8 mouse cellular contexts compared by ENCODE assay signal in the genomic region with DNA sequence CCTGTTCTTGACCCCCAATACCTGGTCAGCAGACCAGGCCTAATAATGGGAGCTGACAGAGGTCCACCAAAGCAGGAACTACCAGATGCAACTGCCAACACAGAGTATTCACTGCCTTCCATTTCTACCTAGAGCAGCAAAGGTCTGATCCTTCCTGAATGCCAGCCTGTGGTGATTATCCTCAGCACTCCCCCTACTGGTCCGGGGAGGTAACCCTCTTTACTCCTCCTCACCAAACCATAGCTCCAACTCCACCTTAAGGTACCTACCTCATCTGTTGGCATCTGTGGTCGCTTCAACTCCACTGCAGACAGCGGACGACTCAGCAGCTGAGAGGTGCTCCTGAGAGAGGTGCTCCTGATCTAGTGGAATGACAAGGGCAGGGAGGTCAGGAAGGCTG. TPM values are rescaled to one million over a fixed set of nuclear protein-coding genes. Genes with fewer than 3 reads are reported as not detected.
DNase-seq lines count a peak whose midpoint lies in the region; ATAC-seq and TF ChIP-seq lines count a peak whose summit lies in the region.

No protein-coding gene starts in this region.

- intact Hi-C loops in gastrocnemius, postnatal 36 days (cut with DNase I), result loop anchor here (5.0 kb wide), 3 partner anchors 38 to 203 kb away; a partner anchor contains a TSS

- peaks cover 23% of the 10 kb centered on the region for H3K79me2 ChIP-seq in CH12.LX (replicated peaks; ENCODE audit: control insufficient read depth, extremely low read depth, insufficient read depth, poor library complexity, severe bottlenecking)

- TF ChIP-seq RAD21 in CH12.LX (IDR thresholded peaks at IDR 0.05; ENCODE audit: low read depth, low read length), result peak; percentile 54

- peaks cover 65 to 88% of the 10 kb centered on the region in 2 experiments for H3K36me3 ChIP-seq in CH12.LX (replicated peaks in 1 of 2; ENCODE audit: control insufficient read depth in 1 of 2, insufficient read depth in 1 of 2, low read length in 1 of 2)
- H3K36me3 ChIP-seq in forebrain, postnatal 0 days (ENCODE audit: insufficient read depth), result peaks cover 60% of the 10 kb centered on the region
- H3K36me3 ChIP-seq in spleen, adult 2 months (ENCODE audit: control insufficient read depth, insufficient read depth, low read length), result peaks cover 29% of the 10 kb centered on the region

- H3K9ac ChIP-seq in CH12.LX (ENCODE audit: insufficient read depth, low read depth), result no peak overlapping the region
- H3K9ac ChIP-seq in forebrain, postnatal 0 days, result no peak overlapping the region

- H3K27me3 ChIP-seq in CH12.LX (replicated peaks), result no peaks in the 10 kb centered on the region
- H3K27me3 ChIP-seq in forebrain, postnatal 0 days (ENCODE audit: insufficient read depth, low read length), result no peaks in the 10 kb centered on the region
- H3K27me3 ChIP-seq in spleen, adult 2 months (ENCODE audit: control insufficient read depth, insufficient read depth, low read length), result no peaks in the 10 kb centered on the region

- dilution Hi-C loops in CH12.LX (cut with MboI; ENCODE audit: extremely low pct_ligation_motif_present, extremely low pct_unique_long_range_greater_than_20kb, low sequenced_read_pairs), result no loop called here

- H3K4me3 ChIP-seq in CH12.LX (replicated peaks in 1 of 3; ENCODE audit: low read depth in 2 of 3, low read length in 2 of 3, poor library complexity in 1 of 3), result no peak overlapping the region
- H3K4me3 ChIP-seq in forebrain, postnatal 0 days (ENCODE audit: low read depth, low read length), result no peak overlapping the region
- H3K4me3 ChIP-seq in spleen, adult 2 months (ENCODE audit: extremely low read depth, insufficient read depth, insufficient read length), result no peak overlapping the region

- peak; percentile 62 for DNase-seq in gastrocnemius, adult 18-20 months (ENCODE audit: low spot score)
- no peak for DNase-seq in gastrocnemius, postnatal 36 days
- DNase-seq in CH12.LX (ENCODE audit: extremely low read depth), result peak; percentile 91
- peak; percentile 56 for DNase-seq in brain, embryonic 14.5 days (ENCODE audit: low read depth)
- peak; percentile 39 for DNase-seq in forebrain, postnatal 0 days
- DNase-seq in kidney, adult 8-10 months, result peak; percentile 35 to 63
- DNase-seq in lung, postnatal 10 days, result peak; percentile 78
- peak; percentile 47 to 56 for DNase-seq in spleen, adult 2 months (ENCODE audit: low read depth in 1 of 2, low spot score in 2 of 2)

- no peak overlapping the region for H3K4me2 ChIP-seq in CH12.LX (ENCODE audit: insufficient read depth, low read depth, poor library complexity, severe bottlenecking)
- no peak overlapping the region for H3K4me2 ChIP-seq in forebrain, postnatal 0 days (ENCODE audit: low read depth)

- in situ Hi-C loops in CH12.LX (cut with MboI; ENCODE audit: low pct_ligation_motif_present, low pct_unique_long_range_greater_than_20kb, low sequenced_read_pairs), result loop anchor here (10.0 kb wide), 1 partner anchor 121 kb away; no protein-coding TSS in a partner anchor

- H3K9me3 ChIP-seq in CH12.LX (replicated peaks; ENCODE audit: low read length), result no peaks in the 10 kb centered on the region
- no peaks in the 10 kb centered on the region for H3K9me3 ChIP-seq in forebrain, postnatal 0 days (ENCODE audit: low read length)

- ATAC-seq in forebrain, postnatal 0 days, result no peak

- WGBS in forebrain, postnatal 0 days, result 54% methylated on average over 4 of the region's 4 CpGs
- WGBS in spleen, adult 2 months, result 30% methylated on average over 4 of the region's 4 CpGs

- no peak overlapping the region for H3K27ac ChIP-seq in CH12.LX (ENCODE audit: insufficient read depth, low read depth)
- H3K27ac ChIP-seq in forebrain, postnatal 0 days (ENCODE audit: low read depth, low read length), result no peak overlapping the region
- H3K27ac ChIP-seq in spleen, adult 2 months (ENCODE audit: insufficient read depth, low read length), result no peak overlapping the region

- 0 out of 2 replicates have a peak, but pooled peaks have one; percentile 19 for TF ChIP-seq POLR2A in CH12.LX (IDR thresholded peaks at IDR 0.05; ENCODE audit: low read depth, low read length)
- TF ChIP-seq POLR2A in brain, embryonic 14.5 days (IDR thresholded peaks at IDR 0.05; ENCODE audit: borderline replicate concordance, extremely low read depth, insufficient read depth, insufficient read length, poor library complexity, severe bottlenecking), result no peak
- TF ChIP-seq POLR2A in spleen, adult 2 months (IDR thresholded peaks at IDR 0.05; ENCODE audit: low read depth, low read length), result no peak

- no peak for TF ChIP-seq EP300 in CH12.LX (IDR thresholded peaks at IDR 0.05; ENCODE audit: low read length)

- peak; percentile 79 to 92 for TF ChIP-seq CTCF in CH12.LX (conservative IDR thresholded peaks at IDR 0.05 in 1 of 2, IDR thresholded peaks at IDR 0.05 in 1 of 2; ENCODE audit: low read depth in 2 of 2, low read length in 2 of 2)
- peak; percentile 69; the same call in 1 of the 2 replicates for TF ChIP-seq CTCF in brain, embryonic 14.5 days (IDR thresholded peaks at IDR 0.05; ENCODE audit: borderline replicate concordance, extremely low read depth, insufficient read depth, insufficient read length)
- TF ChIP-seq CTCF in forebrain, postnatal 0 days (IDR thresholded peaks at IDR 0.05; ENCODE audit: low read depth), result peak; percentile 77
- peak; percentile 56; the same call in 1 of the 2 replicates for TF ChIP-seq CTCF in spleen, adult 2 months (IDR thresholded peaks at IDR 0.05; ENCODE audit: extremely low read depth, insufficient read depth, insufficient read length, insufficient replicate concordance)

- peaks cover 10 to 69% of the 10 kb centered on the region in 2 experiments for H3K4me1 ChIP-seq in CH12.LX (ENCODE audit: control insufficient read depth in 1 of 2, insufficient read depth in 2 of 2)
- H3K4me1 ChIP-seq in forebrain, postnatal 0 days (ENCODE audit: insufficient read depth), result peaks cover 10% of the 10 kb centered on the region; the same call in 1 of the 2 replicates
- H3K4me1 ChIP-seq in spleen, adult 2 months (ENCODE audit: control insufficient read depth, insufficient read depth, insufficient read length), result peaks cover 2% of the 10 kb centered on the region; the same call in 1 of the 2 replicates

TF ChIP-seq in CH12.LX, 34 proteins besides CTCF, POLR2A, EP300 and RAD21:
- TF ChIP-seq ELF1 (IDR thresholded peaks at IDR 0.05; ENCODE audit: low read depth, low read length) (peak; percentile 15; the same call in 1 of the 2 replicates), SMC3 (IDR thresholded peaks at IDR 0.05; ENCODE audit: low read depth, low read length) (peak; percentile 34), UBTF (IDR thresholded peaks at IDR 0.05; ENCODE audit: low read depth, low read length) (no peak)

RNA-seq across cellular contexts. Expression of a gene that starts 6.7 kb away (rescaled TPM):
- total RNA-seq in gastrocnemius, adult 18-20 months (2021), result 10 to 100 TPM; 13.1 to 20.4 TPM
- total RNA-seq in gastrocnemius, postnatal 36 days (2021), result 10 to 100 TPM; 12.7 to 29.6 TPM
- 571 and 589 TPM in 2 replicates for total RNA-seq in CH12.LX (2012; rRNA removed)
- total RNA-seq in CH12.LX (2014; rRNA removed), result 281 and 297 TPM in 2 replicates
- polyA plus RNA-seq in CH12.LX (2012; ENCODE audit: insufficient read length, low read depth), result 33.9 and 35.0 TPM in 2 replicates
- polyA plus RNA-seq in brain, embryonic 14.5 days (2012; rRNA removed), result 462 and 655 TPM in 2 replicates
- total RNA-seq in forebrain, postnatal 0 days (2014; rRNA removed), result 75.2 and 170 TPM in 2 replicates
- 63.5 and 75.3 TPM in 2 replicates for polyA plus RNA-seq in forebrain, postnatal 0 days (2015; fragmentation: Nextera tagmentation; extraction: Ambion mirVana)
- 249 and 253 TPM in 2 replicates for polyA plus RNA-seq in spleen, adult 2 months (2012; rRNA removed)

RNA-seq across cellular contexts. Expression of a gene that starts 40.2 kb away (rescaled TPM):
- total RNA-seq in gastrocnemius, adult 18-20 months (2021), result 10 to 100 TPM; 49.4 to 53.7 TPM
- 10 to 100 TPM; 42.7 to 50.3 TPM for total RNA-seq in gastrocnemius, postnatal 36 days (2021)
- 8.2 and 8.6 TPM in 2 replicates for total RNA-seq in CH12.LX (2012; rRNA removed)
- 4.3 and 6.7 TPM in 2 replicates for total RNA-seq in CH12.LX (2014; rRNA removed)
- polyA plus RNA-seq in CH12.LX (2012; ENCODE audit: insufficient read length, low read depth), result 30.7 and 31.9 TPM in 2 replicates
- 42.5 and 48.8 TPM in 2 replicates for polyA plus RNA-seq in brain, embryonic 14.5 days (2012; rRNA removed)
- 9.9 and 13.2 TPM in 2 replicates for total RNA-seq in forebrain, postnatal 0 days (2014; rRNA removed)
- 8.4 and 10.2 TPM in 2 replicates for polyA plus RNA-seq in forebrain, postnatal 0 days (2015; fragmentation: Nextera tagmentation; extraction: Ambion mirVana)
- 70.2 and 71.8 TPM in 2 replicates for polyA plus RNA-seq in spleen, adult 2 months (2012; rRNA removed)

RNA-seq across cellular contexts. Expression of a gene that starts 40.6 kb away (rescaled TPM):
- under 1 TPM in 1 of 2 experiments, not detected in 1; 0.57 TPM for total RNA-seq in gastrocnemius, adult 18-20 months (2021)
- 1 to 10 TPM in 1 of 2 experiments, not detected in 1; 1.6 TPM for total RNA-seq in gastrocnemius, postnatal 36 days (2021)
- not detected in 2 replicates for total RNA-seq in CH12.LX (2012; rRNA removed)
- total RNA-seq in CH12.LX (2014; rRNA removed), result not detected in 2 replicates
- polyA plus RNA-seq in CH12.LX (2012; ENCODE audit: insufficient read length, low read depth), result not detected in 2 replicates
- not detected in 2 replicates for polyA plus RNA-seq in brain, embryonic 14.5 days (2012; rRNA removed)
- not detected in 2 replicates for total RNA-seq in forebrain, postnatal 0 days (2014; rRNA removed)
- polyA plus RNA-seq in forebrain, postnatal 0 days (2015; fragmentation: Nextera tagmentation; extraction: Ambion mirVana), result 0.74 TPM in 1 of 2 replicates, not detected in the other
- polyA plus RNA-seq in spleen, adult 2 months (2012; rRNA removed), result not detected in 2 replicates

RNA-seq across cellular contexts. Expression of a gene that starts 56.5 kb away (rescaled TPM):
- 10 to 100 TPM; 72.7 to 73.2 TPM for total RNA-seq in gastrocnemius, adult 18-20 months (2021)
- 10 to 100 TPM; 57.9 to 72.7 TPM for total RNA-seq in gastrocnemius, postnatal 36 days (2021)
- total RNA-seq in CH12.LX (2012; rRNA removed) (2.7 and 8.5 TPM in 2 replicates), CH12.LX (2014; rRNA removed) (3.6 and 4.5 TPM in 2 replicates)
- polyA plus RNA-seq in CH12.LX (2012; ENCODE audit: insufficient read length, low read depth), result 7.6 and 9.7 TPM in 2 replicates
- 46.2 and 48.4 TPM in 2 replicates for polyA plus RNA-seq in brain, embryonic 14.5 days (2012; rRNA removed)
- 42.6 and 47.1 TPM in 2 replicates for total RNA-seq in forebrain, postnatal 0 days (2014; rRNA removed)
- polyA plus RNA-seq in forebrain, postnatal 0 days (2015; fragmentation: Nextera tagmentation; extraction: Ambion mirVana), result 33.5 and 36.9 TPM in 2 replicates
- 29.6 and 34.9 TPM in 2 replicates for polyA plus RNA-seq in spleen, adult 2 months (2012; rRNA removed)

Comparison
In these comparisons a context has a peak if more than half of its experiments do, and no peak if none do; other contexts are left out.
1. DNase-seq: peak in gastrocnemius, adult 18-20 months (single experiment), CH12.LX (single experiment), brain, embryonic 14.5 days (single experiment), forebrain, postnatal 0 days (single experiment), kidney, adult 8-10 months (2 of 2), lung, postnatal 10 days (single experiment) and spleen, adult 2 months (2 of 2); none in gastrocnemius, postnatal 36 days (0 of 2).
2. Peak in every context shown above with its lines, with median percentiles within 50 percentile points of each other: CTCF ChIP-seq.